Mouse (Mus musculus) forebrain, embryonic 11.5 days (tissue): ENCODE measurements around the gene Kif2c. TPM values are rescaled to one million over a fixed set of nuclear protein-coding genes. Genes with fewer than 3 reads are reported as not detected.

Experiments
- ATAC-seq: fragments of 200-750 bp; cut with Nextera tagmentation; replicated peaks from 2 replicates; pipeline ENCODE4 v1.8.0; 2017; ENCODE audit warnings: moderate TSS enrichment; ENCODE audit not compliant: low FRiP score
- DNase-seq: peaks from one replicate; pipeline ENCODE4 v3.0.0-alpha.2; 2017; ENCODE audit warnings: low spot score
- H3K27ac ChIP-seq: fragments of 300-500 bp; sonication (generic); 2 replicates; pipeline ENCODE4 v1.5.1; 2014; ENCODE audit warnings: low read depth, low read length
- H3K27me3 ChIP-seq: fragments of 300-500 bp; sonication (generic); 2 replicates; pipeline ENCODE4 v1.6.1; 2014; ENCODE audit warnings: mild to moderate bottlenecking, low read length, mixed read lengths; ENCODE audit not compliant: control insufficient read depth, insufficient read depth
- H3K36me3 ChIP-seq: fragments of 300-500 bp; sonication (generic); 2 replicates; pipeline ENCODE4 v1.6.1; 2014; ENCODE audit warnings: mild to moderate bottlenecking, low read length, moderate library complexity, mixed read lengths; ENCODE audit not compliant: control insufficient read depth, insufficient read depth
- H3K4me1 ChIP-seq: fragments of 300-500 bp; sonication (generic); replicated peaks from 2 replicates; pipeline ENCODE4 v1.6.1; 2014; ENCODE audit warnings: low read length, mixed read lengths; ENCODE audit not compliant: control insufficient read depth, insufficient read depth
- H3K4me2 ChIP-seq: fragments of 300-500 bp; sonication (generic); 2 replicates; pipeline ENCODE4 v1.6.1; 2014; ENCODE audit warnings: low read depth, mild to moderate bottlenecking, low read length, moderate library complexity, mixed read lengths; ENCODE audit not compliant: severe bottlenecking
- H3K4me3 ChIP-seq: fragments of 300-500 bp; sonication (generic); 2 replicates; pipeline ENCODE4 v1.5.1; 2014; ENCODE audit warnings: low read depth, low read length
- H3K9ac ChIP-seq: fragments of 300-500 bp; sonication (generic); 2 replicates; pipeline ENCODE4 v1.6.1; 2014; ENCODE audit warnings: low read length
- H3K9me3 ChIP-seq: fragments of 300-500 bp; sonication (generic); 2 replicates; pipeline ENCODE4 v1.6.1; 2016; ENCODE audit warnings: low read length, mixed read lengths; ENCODE audit not compliant: control insufficient read depth
- WGBS: fragments of 180-500 bp; shearing (Covaris S2); extraction: QIAGEN DNeasy Blood & Tissue Kit; methylation state at CpG from one replicate; pipeline ENCODE4 v1.1.7; 2014; 5-methylcytosine and 5-hydroxymethylcytosine counted together
- microRNA-seq: library from miRNA; unstranded; fragments of <30 nt; microRNA quantifications from one replicate; pipeline ENCODE4, GENCODE M21; 2016; ENCODE audit not compliant: insufficient number of aligned reads
- polyA plus RNA-seq: library from polyadenylated mRNA; unstranded; fragments of >200 nt; fragmentation: Nextera tagmentation; extraction: Ambion mirVana; gene quantifications from 2 replicates; pipeline ENCODE4 v1.2.1, GENCODE M21; 2014

Gene Kif2c
- polyA plus RNA-seq, 1 experiment from 2014 or later, result 116 TPM

DNA sequence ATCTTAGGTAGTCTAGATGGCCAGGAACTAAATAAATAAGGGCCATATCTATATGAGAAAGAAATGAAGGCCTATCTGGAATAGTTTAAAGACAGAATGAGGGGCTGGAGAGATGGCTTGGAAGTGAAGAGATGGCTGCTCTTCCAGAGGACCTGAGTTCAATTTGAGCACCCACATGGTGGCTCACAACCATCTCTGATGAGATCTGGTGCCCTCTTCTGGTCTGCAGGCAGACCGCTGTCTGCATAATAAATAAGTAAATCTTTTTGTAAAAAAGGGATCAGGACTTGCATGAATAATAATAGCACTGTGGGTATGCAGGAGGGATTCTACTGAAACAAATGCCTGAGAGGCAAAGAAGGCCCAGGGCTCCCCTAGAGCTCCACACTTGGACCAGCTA is 69.2 kb downstream of the Kif2c start:
- Histone ChIP-seq H3K27ac (no peak overlapping the region), H3K4me3 (no peak overlapping the region), H3K9me3 (no peaks in the 10 kb centered on the region), H3K9ac (no peak overlapping the region), H3K27me3 (no peaks in the 10 kb centered on the region), H3K4me2 (no peak overlapping the region), H3K36me3 (peaks cover 2% of the 10 kb centered on the region; the same call in 1 of the 2 replicates), H3K4me1 (no peaks in the 10 kb centered on the region)
- DNase-seq, result no peak
- ATAC-seq, result no peak
- 76% methylated on average over 1 of the region's 1 CpGs for WGBS

DNA sequence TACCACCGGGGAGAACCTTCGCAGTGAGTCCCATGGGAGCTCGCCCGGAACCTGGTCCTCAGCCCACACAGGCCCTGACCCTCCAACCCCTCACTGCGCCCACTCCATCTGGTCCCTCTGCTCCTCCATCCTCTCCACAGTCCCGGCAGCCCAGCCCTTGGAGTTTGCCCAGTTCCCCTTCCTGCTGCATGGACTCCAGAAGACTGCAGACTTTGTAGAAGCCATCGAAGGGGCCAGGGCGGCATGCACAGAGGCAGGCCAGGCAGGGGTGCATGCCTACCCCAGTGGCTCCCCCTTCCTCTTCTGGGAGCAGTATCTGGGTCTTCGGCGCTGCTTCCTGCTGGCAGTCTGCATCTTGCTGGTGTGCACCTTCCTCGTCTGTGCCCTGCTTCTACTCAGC is 71.5 kb downstream of the Kif2c start:
- Histone ChIP-seq H3K36me3 (peaks cover 2% of the 10 kb centered on the region; the same call in 1 of the 2 replicates), H3K9ac (no peak overlapping the region), H3K27ac (no peak overlapping the region), H3K4me1 (no peaks in the 10 kb centered on the region), H3K4me2 (no peak overlapping the region), H3K9me3 (no peaks in the 10 kb centered on the region), H3K27me3 (no peaks in the 10 kb centered on the region), H3K4me3 (no peak overlapping the region)
- ATAC-seq (no peak), DNase-seq (no peak)
- WGBS, result 93% methylated on average over 11 of the region's 11 CpGs

DNA sequence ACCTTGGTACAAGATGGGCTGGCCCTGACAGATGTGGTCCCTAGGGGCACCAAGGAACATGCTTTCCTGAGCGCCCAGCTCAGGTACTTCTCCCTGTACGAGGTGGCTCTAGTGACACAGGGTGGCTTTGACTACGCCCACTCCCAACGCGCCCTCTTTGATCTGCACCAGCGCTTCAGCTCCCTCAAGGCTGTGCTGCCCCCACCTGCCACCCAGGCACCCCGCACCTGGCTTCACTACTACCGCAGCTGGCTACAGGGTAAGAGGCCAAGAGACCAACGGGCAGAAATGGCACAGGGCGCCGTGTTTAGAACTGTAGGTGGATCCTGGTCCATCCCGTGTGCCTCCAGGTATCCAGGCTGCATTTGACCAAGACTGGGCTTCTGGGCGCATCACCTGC is 72.2 kb downstream of the Kif2c start:
- DNase-seq, result no peak
- Histone ChIP-seq H3K9me3 (no peaks in the 10 kb centered on the region), H3K27me3 (no peaks in the 10 kb centered on the region), H3K36me3 (peaks cover 2% of the 10 kb centered on the region; the same call in 1 of the 2 replicates), H3K4me3 (no peak overlapping the region), H3K4me2 (no peak overlapping the region), H3K27ac (no peak overlapping the region), H3K4me1 (no peaks in the 10 kb centered on the region), H3K9ac (no peak overlapping the region)
- no peak for ATAC-seq
- 89% methylated on average over 13 of the region's 13 CpGs for WGBS

Small RNAs within 50 kb of the gene (microRNA-seq; reads per million reads assigned to microRNA genes)
- gene Gm22398, result not detected

Other genes with a start within 250 kb of the Kif2c start
- 84.1 and 88.3 TPM in 2 replicates for gene Urod, start 188.2 kb downstream of the Kif2c start, polyA plus RNA-seq
- gene Hectd3, start 187.3 kb downstream of the Kif2c start, polyA plus RNA-seq, result 12.7 and 13.7 TPM in 2 replicates
- 45.7 and 47.5 TPM in 2 replicates for gene Eif2b3, start 163.2 kb downstream of the Kif2c start, polyA plus RNA-seq
- gene Ptch2, start 86.6 kb downstream of the Kif2c start, polyA plus RNA-seq, result 5.8 and 6.4 TPM in 2 replicates
- gene Btbd19, start 56.9 kb downstream of the Kif2c start, polyA plus RNA-seq, result 4.1 and 6.5 TPM in 2 replicates
- gene Tctex1d4, start 55.8 kb downstream of the Kif2c start, polyA plus RNA-seq, result not detected in 2 replicates
- 16.0 and 17.4 TPM in 2 replicates for gene Plk3, start 48.7 kb downstream of the Kif2c start, polyA plus RNA-seq
- gene Rps8, start 26.4 kb downstream of the Kif2c start, polyA plus RNA-seq, result 797 and 841 TPM in 2 replicates
- 6.4 and 9.0 TPM in 2 replicates for gene Tmem53, start 69.3 kb upstream of the Kif2c start, polyA plus RNA-seq
- 0.49 TPM in 1 of 2 replicates, not detected in the other for gene Armh1, start 69.5 kb upstream of the Kif2c start, polyA plus RNA-seq